Mouse (Mus musculus) kidney, embryonic 16.5 days (tissue): ENCODE measurements around the gene Shf. TPM values are rescaled to one million over a fixed set of nuclear protein-coding genes. Genes with fewer than 3 reads are reported as not detected.
"Not testable (repeated sequence)": the region's sequence is repeated elsewhere in the genome, so short reads cannot be mapped to it uniquely, and the experiment has no call there.

ENCODE experiments used
- ATAC-seq: fragments of 200-750 bp; cut with Nextera tagmentation; 2 replicates; pipeline ENCODE4 v1.8.0; 2017; ENCODE audit warnings: moderate TSS enrichment; ENCODE audit not compliant: low FRiP score, low TSS enrichment
- H3K27ac ChIP-seq: fragments of 300-500 bp; sonication (generic); 2 replicates; pipeline ENCODE4 v1.5.1; 2014; ENCODE audit warnings: low read length
- H3K27me3 ChIP-seq: fragments of 300-500 bp; sonication (generic); 2 replicates; pipeline ENCODE4 v1.6.1; 2014; ENCODE audit warnings: low read length, control low read depth, mixed read lengths; ENCODE audit not compliant: insufficient read depth
- H3K36me3 ChIP-seq: fragments of 300-500 bp; sonication (generic); 2 replicates; pipeline ENCODE4 v1.6.1; 2014; ENCODE audit warnings: low read length, control low read depth, mixed read lengths; ENCODE audit not compliant: insufficient read depth
- H3K4me1 ChIP-seq: fragments of 300-500 bp; sonication (generic); 2 replicates; pipeline ENCODE4 v1.6.1; 2014; ENCODE audit warnings: low read length, control low read depth, mixed read lengths; ENCODE audit not compliant: insufficient read depth
- H3K4me2 ChIP-seq: fragments of 300-500 bp; sonication (generic); replicated peaks from 2 replicates; pipeline ENCODE4 v1.6.1; 2014; ENCODE audit warnings: low read depth, low read length
- H3K4me3 ChIP-seq: fragments of 300-500 bp; sonication (generic); 2 replicates; pipeline ENCODE4 v1.5.1; 2014; ENCODE audit warnings: mild to moderate bottlenecking, low read length
- H3K9ac ChIP-seq: fragments of 300-500 bp; sonication (generic); replicated peaks from 2 replicates; pipeline ENCODE4 v1.6.1; 2014; ENCODE audit warnings: low read length
- H3K9me3 ChIP-seq: fragments of 300-500 bp; sonication (generic); 2 replicates; pipeline ENCODE4 v1.6.1; 2016; ENCODE audit warnings: low read length, control low read depth
- WGBS: fragments of 180-500 bp; shearing (Covaris S2); extraction: QIAGEN DNeasy Blood & Tissue Kit; methylation state at CpG from one replicate; pipeline ENCODE4 v1.1.7; 2014; 5-methylcytosine and 5-hydroxymethylcytosine counted together
- polyA plus RNA-seq: library from polyadenylated mRNA; unstranded; fragments of >200 nt; fragmentation: Nextera tagmentation; extraction: Ambion mirVana; gene quantifications from 2 replicates; pipeline ENCODE4 v1.2.1, GENCODE M21; 2015

Gene Shf
- polyA plus RNA-seq, 1 experiment from 2014 or later, result 2.0 TPM

- whole genome bisulfite sequencing, result 82% methylated on average over 3 of the region's 3 CpGs
Measured at GRCm38 (mm10) chr2:122332222-122332621, 36.7 kb downstream of the Shf start.

GRCm38 (mm10) chr2:122330317-122330716 lies 38.6 kb downstream of the Shf start:
- not testable (repeated sequence) for H3K9ac ChIP-seq, H3K27me3 ChIP-seq, ATAC-seq, H3K4me3 ChIP-seq, H3K4me1 ChIP-seq, H3K9me3 ChIP-seq, H3K4me2 ChIP-seq, H3K27ac ChIP-seq, H3K36me3 ChIP-seq
- 86% methylated on average over 4 of the region's 6 CpGs for WGBS

More at GRCm38 (mm10) chr2:122332222-122332621, 36.7 kb downstream of the Shf start:
- no peaks in the 10 kb centered on the region for H3K36me3 ChIP-seq
- H3K27me3 ChIP-seq, result no peaks in the 10 kb centered on the region
- no peak overlapping the region for H3K27ac ChIP-seq
- H3K4me2 ChIP-seq, result no peak overlapping the region
- no peaks in the 10 kb centered on the region for H3K4me1 ChIP-seq
- no peaks in the 10 kb centered on the region for H3K9me3 ChIP-seq
- no peak overlapping the region for H3K4me3 ChIP-seq
- no peak overlapping the region for H3K9ac ChIP-seq
- ATAC-seq, result no peak

- 53% methylated on average over 3 of the region's 3 CpGs for WGBS
- Histone ChIP-seq H3K4me3 (no peak overlapping the region), H3K4me2 (no peak overlapping the region), H3K36me3 (no peaks in the 10 kb centered on the region), H3K9ac (no peak overlapping the region), H3K4me1 (no peaks in the 10 kb centered on the region), H3K27ac (no peak overlapping the region), H3K9me3 (no peaks in the 10 kb centered on the region), H3K27me3 (no peaks in the 10 kb centered on the region)
- no peak for ATAC-seq
Measured at GRCm38 (mm10) chr2:122327986-122328385, 41.0 kb downstream of the Shf start.

GRCm38 (mm10) chr2:122325361-122325760 lies 43.6 kb downstream of the Shf start:
- no peaks in the 10 kb centered on the region for H3K27me3 ChIP-seq
- no peak for ATAC-seq
- H3K4me2 ChIP-seq, result no peak overlapping the region
- H3K9ac ChIP-seq, result no peak overlapping the region
- no peaks in the 10 kb centered on the region for H3K4me1 ChIP-seq
- H3K36me3 ChIP-seq, result no peaks in the 10 kb centered on the region
- no peaks in the 10 kb centered on the region for H3K9me3 ChIP-seq
- H3K4me3 ChIP-seq, result no peak overlapping the region
- H3K27ac ChIP-seq, result no peak overlapping the region
- WGBS, result 69% methylated on average over 2 of the region's 2 CpGs

- Histone ChIP-seq H3K27ac (no peak overlapping the region), H3K4me3 (no peak overlapping the region), H3K4me2 (no peak overlapping the region), H3K27me3 (no peaks in the 10 kb centered on the region), H3K9ac (no peak overlapping the region), H3K9me3 (no peaks in the 10 kb centered on the region), H3K36me3 (no peaks in the 10 kb centered on the region), H3K4me1 (no peaks in the 10 kb centered on the region)
- WGBS, result 74% methylated on average over 3 of the region's 3 CpGs
- ATAC-seq, result no peak
Measured at GRCm38 (mm10) chr2:122324586-122324985, 44.4 kb downstream of the Shf start.

- no peaks in the 10 kb centered on the region for H3K9me3 ChIP-seq
- WGBS, result 55% methylated on average over 3 of the region's 3 CpGs
- H3K4me3 ChIP-seq, result no peak overlapping the region
- H3K27me3 ChIP-seq, result no peaks in the 10 kb centered on the region
- no peaks in the 10 kb centered on the region for H3K4me1 ChIP-seq
- no peak overlapping the region for H3K4me2 ChIP-seq
- H3K27ac ChIP-seq, result no peak overlapping the region
- H3K9ac ChIP-seq, result no peak overlapping the region
- no peaks in the 10 kb centered on the region for H3K36me3 ChIP-seq
- ATAC-seq, result no peak
Measured at GRCm38 (mm10) chr2:122323960-122324359, 45.0 kb downstream of the Shf start.

- H3K36me3 ChIP-seq, result no peaks in the 10 kb centered on the region
- H3K27me3 ChIP-seq, result peaks cover 31% of the 10 kb centered on the region
- WGBS, result 73% methylated on average over 4 of the region's 4 CpGs
- H3K4me1 ChIP-seq, result peaks cover 7% of the 10 kb centered on the region
- no peak overlapping the region for H3K4me3 ChIP-seq
- H3K9me3 ChIP-seq, result no peaks in the 10 kb centered on the region
- ATAC-seq, result no peak
- H3K9ac ChIP-seq, result no peak overlapping the region
- no peak overlapping the region for H3K4me2 ChIP-seq
- H3K27ac ChIP-seq, result no peak overlapping the region
Measured at GRCm38 (mm10) chr2:122317384-122317783, 51.6 kb downstream of the Shf start.

- Histone ChIP-seq H3K36me3 (no peaks in the 10 kb centered on the region), H3K4me3 (no peak within 1 kb of the TSS), H3K9ac (no peak within 1 kb of the TSS), H3K27ac (no peak within 1 kb of the TSS), H3K4me2 (no peak within 1 kb of the TSS), H3K27me3 (peaks cover 50% of the 10 kb centered on the region), H3K9me3 (no peaks in the 10 kb centered on the region), H3K4me1 (peaks cover 7% of the 10 kb centered on the region)
- ATAC-seq, result no peak
- WGBS, result 87% methylated on average over 7 of the region's 7 CpGs
Measured at GRCm38 (mm10) chr2:122315372-122315771, 53.6 kb downstream of the Shf start, which contains the start of gene Duox1. Gene Duox1, plus strand, starts transcription at chr2:122315672.

- Histone ChIP-seq H3K9me3 (no peaks in the 10 kb centered on the region), H3K4me1 (peaks cover 7% of the 10 kb centered on the region), H3K4me2 (peak within 1 kb of the TSS; percentile 43), H3K27ac (no peak within 1 kb of the TSS), H3K9ac (no peak within 1 kb of the TSS), H3K4me3 (peak within 1 kb of the TSS; percentile 37), H3K36me3 (no peaks in the 10 kb centered on the region), H3K27me3 (peaks cover 63% of the 10 kb centered on the region)
- WGBS, result under 1% methylated on average over 24 of the region's 24 CpGs
- ATAC-seq, result peak; percentile 50
Measured at GRCm38 (mm10) chr2:122313536-122313935, 55.4 kb downstream of the Shf start, which contains the start of gene Duoxa1. Gene Duoxa1, minus strand, starts transcription at chr2:122313730.

- no peaks in the 10 kb centered on the region for H3K36me3 ChIP-seq
- peaks cover 7% of the 10 kb centered on the region for H3K4me1 ChIP-seq
- WGBS, result 4% methylated on average over 27 of the region's 27 CpGs
- peak overlapping the region; percentile 43 for H3K4me2 ChIP-seq
- ATAC-seq, result peak; percentile 69
- H3K9me3 ChIP-seq, result no peaks in the 10 kb centered on the region
- H3K27me3 ChIP-seq, result peaks cover 66% of the 10 kb centered on the region
- H3K27ac ChIP-seq, result no peak overlapping the region
- H3K9ac ChIP-seq, result no peak overlapping the region
- H3K4me3 ChIP-seq, result peak overlapping the region; percentile 37
Measured at GRCm38 (mm10) chr2:122312722-122313417, 56.1 kb downstream of the Shf start.
